Mouse (Mus musculus) splenic B cell, adult 2 months (primary cell): ENCODE results near the gene Tmem80.
A peak's percentile ranks its signal among the peaks of the same experiment; 100 is the strongest.

Experiments used
- DNase-seq: peaks from one replicate; pipeline ENCODE4 v3.0.0-alpha.2; 2011; ENCODE audit warnings: low read depth, low spot score
- H3K27me3 ChIP-seq: 2 replicates; pipeline ENCODE4 v1.6.1; 2012; ENCODE audit warnings: mild to moderate bottlenecking, low read length, moderate library complexity, mixed read lengths; ENCODE audit not compliant: control insufficient read depth, poor library complexity, insufficient read depth, severe bottlenecking
- H3K36me3 ChIP-seq: 2 replicates; pipeline ENCODE4 v1.6.1; 2012; ENCODE audit warnings: mild to moderate bottlenecking, low read length, moderate library complexity, mixed read lengths; ENCODE audit not compliant: control insufficient read depth, poor library complexity, insufficient read depth, severe bottlenecking

The Tmem80 gene

DNA sequence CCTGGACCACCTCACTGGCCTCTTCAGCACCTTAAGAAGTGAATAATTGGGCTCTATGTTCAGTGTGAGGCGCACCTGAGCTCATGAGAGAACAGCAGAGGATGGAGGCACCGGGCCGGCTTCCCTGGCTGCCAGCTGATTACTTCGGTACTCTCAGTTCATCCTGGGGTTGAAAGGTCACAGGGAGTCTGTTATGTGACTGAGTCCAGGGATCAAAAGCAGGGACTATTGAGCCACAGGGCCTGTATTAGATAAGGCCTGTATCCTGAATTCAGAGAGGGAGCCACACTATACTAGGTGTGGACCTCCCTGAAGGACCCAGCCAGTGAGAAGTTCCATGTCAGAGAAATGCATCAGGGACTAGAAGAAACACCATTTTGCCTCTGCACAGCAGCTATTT lies 23.0 kb upstream of the Tmem80 start:
- no peak for DNase-seq
- Histone ChIP-seq H3K27me3 (no peaks in the 10 kb centered on the region), H3K36me3 (peaks cover 9% of the 10 kb centered on the region)

DNA sequence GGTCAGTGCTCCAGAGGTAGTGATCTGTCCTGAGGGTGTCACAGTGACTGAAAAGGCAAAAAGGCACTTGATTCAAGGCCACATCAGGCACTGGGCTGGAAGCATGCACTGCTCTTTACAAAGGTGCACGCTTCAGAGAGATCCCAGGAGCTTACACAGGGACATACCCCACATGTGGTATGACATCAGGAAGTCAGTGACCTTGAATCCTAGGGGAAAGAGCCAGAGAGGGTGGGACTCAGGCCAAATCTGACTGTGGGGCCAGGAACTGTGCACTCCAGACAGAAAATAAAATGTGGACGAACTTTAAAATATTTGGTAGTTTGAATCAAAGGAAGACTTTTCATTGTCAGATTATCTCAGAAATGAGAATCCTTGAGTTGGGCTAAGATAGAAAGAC lies 13.1 kb upstream of the Tmem80 start:
- no peak for DNase-seq
- Histone ChIP-seq H3K36me3 (no peaks in the 10 kb centered on the region; the same call in none of the 2 replicates), H3K27me3 (no peaks in the 10 kb centered on the region)

DNA sequence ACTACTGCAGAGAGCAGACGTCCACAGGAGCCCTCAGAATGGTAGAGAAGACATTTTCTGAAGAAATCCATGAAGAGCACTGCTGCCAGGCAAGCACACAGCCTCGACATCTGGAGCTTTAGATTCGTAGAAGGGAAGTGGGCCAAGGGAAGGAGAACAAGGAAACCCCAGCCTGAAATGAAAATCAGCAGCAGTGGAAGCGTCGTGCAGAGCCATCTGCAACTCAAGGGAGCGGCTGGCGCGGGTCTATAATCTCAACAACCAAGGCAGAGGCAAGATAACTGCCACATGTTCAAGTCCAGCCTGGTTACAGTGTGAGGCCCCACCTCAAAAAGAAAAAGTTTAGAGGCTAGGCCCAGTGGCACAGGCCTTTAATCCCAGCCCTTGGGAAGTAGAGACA lies 12.5 kb upstream of the Tmem80 start:
- Histone ChIP-seq H3K36me3 (peaks cover 3% of the 10 kb centered on the region), H3K27me3 (no peaks in the 10 kb centered on the region)
- no peak for DNase-seq

DNA sequence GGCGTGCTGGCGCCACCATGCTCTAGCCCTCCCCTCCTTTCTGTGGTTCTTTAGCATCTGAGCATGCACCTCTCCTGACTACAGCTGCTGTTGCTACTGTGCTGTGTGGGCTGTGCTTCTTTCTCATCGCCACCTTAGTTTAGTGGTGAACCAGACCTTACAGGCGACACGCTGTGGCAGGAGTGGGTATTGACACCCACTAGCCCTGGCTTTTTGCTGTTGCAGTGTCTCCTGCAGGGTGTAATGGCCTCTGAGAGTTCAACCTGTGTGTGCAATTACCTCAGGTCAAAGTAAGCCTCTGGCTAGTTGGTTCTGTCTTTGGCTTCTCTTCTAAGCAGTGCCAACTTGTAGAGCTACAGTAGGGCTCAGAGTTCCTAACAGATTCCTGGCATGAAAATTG lies 11.6 kb upstream of the Tmem80 start:
- DNase-seq: peak; percentile 69

GRCm38 (mm10) chr7:141317619-141318132 lies 9.9 kb upstream of the Tmem80 start:
- DNase-seq: no peak
- Histone ChIP-seq H3K27me3 (no peaks in the 10 kb centered on the region), H3K36me3 (peaks cover 9% of the 10 kb centered on the region)

More for the DNA sequence above, 11.6 kb upstream of the Tmem80 start:
- Histone ChIP-seq H3K36me3 (peaks cover 7% of the 10 kb centered on the region), H3K27me3 (no peaks in the 10 kb centered on the region)

GRCm38 (mm10) chr7:141319446-141319845 lies 8.1 kb upstream of the Tmem80 start:
- Histone ChIP-seq H3K36me3 (peaks cover 14% of the 10 kb centered on the region), H3K27me3 (no peaks in the 10 kb centered on the region)
- no peak for DNase-seq

- no peak for DNase-seq
- H3K36me3 ChIP-seq: peaks cover 12% of the 10 kb centered on the region
Observed at GRCm38 (mm10) chr7:141324686-141325085, 2.9 kb upstream of the Tmem80 start.

GRCm38 (mm10) chr7:141326546-141327446 lies 743 bp upstream of the Tmem80 start:
- peaks cover 5% of the 10 kb centered on the region for H3K36me3 ChIP-seq
- DNase-seq: no peak

More at GRCm38 (mm10) chr7:141324686-141325085, 2.9 kb upstream of the Tmem80 start:
- H3K27me3 ChIP-seq: no peaks in the 10 kb centered on the region

DNA sequence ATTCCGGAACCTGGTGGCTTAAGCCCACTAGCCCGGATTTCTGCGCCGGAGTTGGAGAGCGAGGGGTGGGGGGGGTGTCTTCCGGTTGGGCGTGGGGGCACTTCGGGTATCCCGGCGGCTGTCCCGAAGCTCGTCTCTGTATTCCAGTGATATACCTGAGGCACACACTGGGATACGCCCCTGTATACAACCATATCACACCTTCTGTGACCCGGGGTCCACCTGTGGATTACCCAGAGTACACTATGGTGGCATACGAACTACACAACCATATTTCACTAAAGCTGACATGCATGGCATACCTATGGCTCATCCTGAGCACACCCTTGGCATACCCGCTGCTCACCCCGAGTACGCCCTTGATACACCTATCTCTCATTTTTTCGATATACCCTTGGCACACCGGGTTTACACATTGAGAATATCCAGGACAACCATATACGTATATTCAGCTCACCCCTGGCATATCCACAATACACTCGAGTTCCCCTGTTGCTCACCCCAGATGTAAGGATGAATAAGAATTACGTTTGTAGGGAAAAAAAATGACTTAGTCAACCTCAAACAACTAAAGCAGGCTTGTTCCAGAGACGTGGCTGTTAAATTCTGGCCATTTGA lies 943 bp downstream of the Tmem80 start:
- peaks cover 2% of the 10 kb centered on the region; the same call in 1 of the 2 replicates for H3K36me3 ChIP-seq

More at GRCm38 (mm10) chr7:141326546-141327446, 743 bp upstream of the Tmem80 start:
- H3K27me3 ChIP-seq: no peaks in the 10 kb centered on the region

GRCm38 (mm10) chr7:141330706-141331105 lies 3.2 kb downstream of the Tmem80 start:
- DNase-seq: no peak
- no peaks in the 10 kb centered on the region for H3K27me3 ChIP-seq
- peaks cover 3% of the 10 kb centered on the region for H3K36me3 ChIP-seq

More for the DNA sequence above, 943 bp downstream of the Tmem80 start:
- no peaks in the 10 kb centered on the region for H3K27me3 ChIP-seq
- DNase-seq: no peak

GRCm38 (mm10) chr7:141331990-141332389 lies 4.5 kb downstream of the Tmem80 start:
- no peaks in the 10 kb centered on the region for H3K27me3 ChIP-seq
- no peak for DNase-seq
- peaks cover 3% of the 10 kb centered on the region for H3K36me3 ChIP-seq

DNA sequence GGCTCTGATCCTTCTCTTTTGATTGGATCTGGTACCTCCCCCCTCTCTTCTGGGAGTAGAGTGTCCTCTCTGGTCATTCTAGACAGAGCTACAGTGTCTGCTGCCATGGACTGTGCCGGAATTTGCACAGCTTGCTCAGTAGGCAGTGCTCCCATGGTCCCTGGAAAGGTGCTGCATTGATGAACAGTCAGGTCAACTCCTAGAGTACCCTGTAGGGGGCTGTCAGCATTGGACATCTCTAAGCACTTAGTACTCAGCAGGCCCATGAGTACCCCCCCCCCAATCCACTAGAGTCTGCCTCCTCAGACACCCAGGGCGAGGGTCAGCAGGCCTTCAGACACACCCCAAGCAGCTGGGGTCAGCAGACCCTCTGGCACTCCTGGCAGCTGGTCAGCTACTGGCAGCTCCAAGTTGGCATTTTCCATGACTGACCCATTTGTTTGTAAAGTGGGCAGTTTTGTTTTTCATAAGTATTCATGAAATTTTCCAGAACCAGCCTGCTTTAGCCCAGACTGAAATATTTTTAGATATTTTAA lies 7.6 kb downstream of the Tmem80 start:
- no peak for DNase-seq
- H3K27me3 ChIP-seq: no peaks in the 10 kb centered on the region

GRCm38 (mm10) chr7:141335682-141336081 lies 8.1 kb downstream of the Tmem80 start:
- peaks cover 3% of the 10 kb centered on the region for H3K36me3 ChIP-seq
- no peak for DNase-seq
- no peaks in the 10 kb centered on the region for H3K27me3 ChIP-seq

More for the DNA sequence above, 7.6 kb downstream of the Tmem80 start:
- H3K36me3 ChIP-seq: peaks cover 3% of the 10 kb centered on the region

GRCm38 (mm10) chr7:141336296-141336695 lies 8.8 kb downstream of the Tmem80 start:
- Histone ChIP-seq H3K36me3 (peaks cover 3% of the 10 kb centered on the region), H3K27me3 (no peaks in the 10 kb centered on the region)
- DNase-seq: no peak
